Comparison of ENCODE assay signal across 9 mouse cellular contexts in the genomic region with DNA sequence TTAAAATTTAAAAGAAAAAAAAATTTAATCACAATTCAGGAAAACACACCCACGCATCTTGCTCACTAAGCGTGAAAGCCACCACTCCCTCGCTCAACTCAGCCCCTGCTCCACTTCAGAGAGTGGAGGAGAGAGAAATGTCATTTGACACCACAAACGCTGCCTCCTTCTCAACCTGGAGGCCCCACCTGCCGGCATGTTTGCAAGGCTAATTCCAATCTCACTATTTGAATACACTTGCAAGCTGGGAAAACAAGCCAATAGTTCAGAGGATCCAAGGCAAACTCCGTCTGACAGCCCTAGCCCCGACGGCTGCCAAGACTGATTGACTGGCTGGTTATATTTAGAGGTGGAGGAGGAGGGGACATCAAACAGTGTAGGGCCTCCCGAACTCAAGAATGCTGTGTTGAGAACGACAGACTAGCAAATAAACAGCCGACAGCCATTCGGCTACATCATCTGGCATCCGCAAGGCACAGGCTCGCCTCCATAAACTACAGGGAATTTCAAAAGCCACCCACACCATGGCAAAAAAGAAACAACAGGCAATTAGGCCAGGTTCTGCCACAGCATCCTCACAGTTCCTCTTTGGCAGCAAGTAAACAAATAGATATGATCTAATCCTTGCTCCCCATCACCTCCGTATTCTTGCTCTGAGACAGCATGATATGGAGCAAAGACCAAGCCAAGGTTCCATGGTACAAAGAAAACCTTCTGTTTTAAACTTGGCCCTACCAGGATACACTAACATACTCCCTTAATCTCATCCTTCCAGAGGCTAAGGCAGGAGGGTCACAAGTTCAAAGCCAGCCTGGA.
DNase-seq lines count a peak whose midpoint lies in the region; ATAC-seq and TF ChIP-seq lines count a peak whose summit lies in the region.
"Had no signal": no experiment of that assay in that cellular context is flagged by ENCODE, and none has a peak within 500 bp of the region (broad histone marks: within the 10 kb centered on the region; RNA-seq: fewer than 3 reads in every experiment).

No protein-coding gene starts in this region.

- no peak for ATAC-seq in hindbrain, embryonic 11.5 days (ENCODE audit: low FRiP score)
- ATAC-seq in stomach, postnatal 0 days (ENCODE audit: low FRiP score, low TSS enrichment): peak; percentile 43; the same call in 1 of the 2 replicates
- ATAC-seq in monocyte, adult 5-6 weeks (replicated peaks; ENCODE audit: insufficient number of reproducible peaks, low FRiP score, low TSS enrichment, poor library complexity, severe bottlenecking): no peak

- DNase-seq in ES-CJ7 (ENCODE audit: low read depth, low spot score): peak; percentile 91
- DNase-seq in cerebellum, adult 11-12 months: peak; percentile 51
- DNase-seq in forelimb bud, embryonic 11.5 days (ENCODE audit: low read depth, low spot score): peak; percentile 59
- peak; percentile 30 for DNase-seq in hindbrain, embryonic 11.5 days (ENCODE audit: low spot score)
- peak; percentile 54 to 65 for DNase-seq in layer of hippocampus, postnatal 14 days (ENCODE audit: low spot score in 2 of 2)
- DNase-seq in lung, postnatal 25 days (ENCODE audit: low spot score): peak; percentile 78
- DNase-seq in stomach, postnatal 0 days (ENCODE audit: low spot score): peak; percentile 77

- H3K4me1 ChIP-seq in hindbrain, embryonic 11.5 days (replicated peaks; ENCODE audit: control insufficient read depth, insufficient read depth, low read length): peaks cover 21% of the 10 kb centered on the region
- peaks cover 14% of the 10 kb centered on the region for H3K4me1 ChIP-seq in stomach, postnatal 0 days (replicated peaks; ENCODE audit: control insufficient read depth, insufficient read depth)

- H3K36me3 ChIP-seq in hindbrain, embryonic 11.5 days (ENCODE audit: control insufficient read depth, insufficient read depth, low read length): no peaks in the 10 kb centered on the region
- H3K36me3 ChIP-seq in stomach, postnatal 0 days (ENCODE audit: control insufficient read depth, insufficient read depth, low read length): no peaks in the 10 kb centered on the region

- H3K27ac ChIP-seq in hindbrain, embryonic 11.5 days (ENCODE audit: low read depth, low read length): no peak overlapping the region
- H3K27ac ChIP-seq in stomach, postnatal 0 days (replicated peaks): peak overlapping the region; percentile 49; the same call in 1 of the 2 replicates

- no peak overlapping the region for H3K4me2 ChIP-seq in hindbrain, embryonic 11.5 days (replicated peaks; ENCODE audit: low read depth, low read length)
- H3K4me2 ChIP-seq in stomach, postnatal 0 days (replicated peaks; ENCODE audit: low read depth): no peak overlapping the region

- no peak overlapping the region for H3K9ac ChIP-seq in hindbrain, embryonic 11.5 days (ENCODE audit: low read depth, low read length)
- no peak overlapping the region for H3K9ac ChIP-seq in stomach, postnatal 0 days (ENCODE audit: low read length)

- H3K9me3 ChIP-seq in hindbrain, embryonic 11.5 days (ENCODE audit: control insufficient read depth, low read length): no peaks in the 10 kb centered on the region
- no peaks in the 10 kb centered on the region for H3K9me3 ChIP-seq in stomach, postnatal 0 days (ENCODE audit: control insufficient read depth, low read length)

- TF ChIP-seq CTCF in stomach, postnatal 0 days (IDR thresholded peaks at IDR 0.05; ENCODE audit: low read depth): peak; percentile 42

- H3K4me3 ChIP-seq in hindbrain, embryonic 11.5 days (ENCODE audit: low read depth, low read length): no peak overlapping the region
- H3K4me3 ChIP-seq in stomach, postnatal 0 days (ENCODE audit: low read depth, low read length): no peak overlapping the region
- H3K4me3 ChIP-seq: erythroblast, embryonic 14.5 days had no signal

- no peak for TF ChIP-seq EP300 in stomach, postnatal 0 days (optimal IDR thresholded peaks at IDR 0.05)

- no peaks in the 10 kb centered on the region for H3K27me3 ChIP-seq in hindbrain, embryonic 11.5 days (ENCODE audit: control insufficient read depth, insufficient read depth, low read length)
- H3K27me3 ChIP-seq in stomach, postnatal 0 days (ENCODE audit: control insufficient read depth, insufficient read depth, low read length): no peaks in the 10 kb centered on the region

- 20% methylated on average over 15 of the region's 15 CpGs for WGBS in hindbrain, embryonic 11.5 days
- 22% methylated on average over 15 of the region's 15 CpGs for WGBS in stomach, postnatal 0 days

Comparison
In these comparisons a context has a peak if more than half of its experiments do, and no peak if none do; other contexts are left out.
1. DNase-seq: peak in every context shown above with its lines; median percentile 91 in ES-CJ7; 78 in lung, postnatal 25 days; 77 in stomach, postnatal 0 days; 60 in layer of hippocampus, postnatal 14 days; 59 in forelimb bud, embryonic 11.5 days; 51 in cerebellum, adult 11-12 months; 30 in hindbrain, embryonic 11.5 days.